Mouse (Mus musculus) v-Abl transformed pro-B cells (cell line): Measurements from ENCODE around the gene Tmem53.

ENCODE experiments used
- in situ Hi-C, 2 experiments: fragments of 400-800 bp; cut with MboI; formaldehyde crosslinking; loops; one replicate each; pipeline ENCODE4 v1.15.1; 2025; ENCODE audit not compliant: unreplicated experiment in 2 of 2

Gene Tmem53

DNA sequence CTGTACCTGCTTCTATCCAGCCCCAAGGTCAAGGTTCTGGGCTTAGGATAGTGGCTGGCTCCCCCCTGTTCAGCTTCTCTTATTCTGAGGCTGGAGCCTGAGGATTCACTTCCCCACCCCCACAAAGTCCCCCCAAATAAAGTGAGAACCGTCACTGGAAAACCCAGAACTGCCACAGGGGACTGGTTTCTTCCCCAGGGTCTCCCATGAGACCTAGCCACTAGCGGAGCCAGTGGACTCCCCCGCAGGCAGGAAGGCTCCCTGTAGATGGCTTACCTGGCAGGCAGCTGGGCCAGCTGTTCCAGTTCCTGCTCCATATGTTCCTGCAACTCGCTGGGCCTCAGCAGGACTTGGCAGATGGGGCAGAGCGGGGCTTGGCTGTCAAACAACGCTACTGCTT is 55.5 kb downstream of the Tmem53 start:
- in situ Hi-C loops = no loop called here

DNA sequence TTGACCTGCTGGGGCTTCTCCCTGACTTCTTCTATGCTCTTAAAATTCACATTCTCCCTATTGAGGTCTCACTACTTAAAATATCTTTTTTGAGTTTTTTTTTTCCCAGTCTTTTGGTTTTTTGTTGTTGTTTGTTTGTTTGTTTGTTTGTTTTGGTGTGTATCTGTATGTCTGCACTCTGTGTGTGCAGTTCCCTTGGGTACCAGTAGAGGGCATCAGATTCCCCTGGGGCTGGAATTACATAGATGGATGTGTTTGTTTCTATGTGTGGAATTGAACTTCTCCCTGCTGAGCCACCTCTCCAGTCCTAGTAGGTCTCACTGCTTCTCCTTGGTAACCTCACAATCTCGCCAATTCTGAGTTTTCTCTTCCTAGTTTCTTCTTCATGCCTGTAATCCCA is 57.7 kb downstream of the Tmem53 start:
- in situ Hi-C loops = no loop called here

DNA sequence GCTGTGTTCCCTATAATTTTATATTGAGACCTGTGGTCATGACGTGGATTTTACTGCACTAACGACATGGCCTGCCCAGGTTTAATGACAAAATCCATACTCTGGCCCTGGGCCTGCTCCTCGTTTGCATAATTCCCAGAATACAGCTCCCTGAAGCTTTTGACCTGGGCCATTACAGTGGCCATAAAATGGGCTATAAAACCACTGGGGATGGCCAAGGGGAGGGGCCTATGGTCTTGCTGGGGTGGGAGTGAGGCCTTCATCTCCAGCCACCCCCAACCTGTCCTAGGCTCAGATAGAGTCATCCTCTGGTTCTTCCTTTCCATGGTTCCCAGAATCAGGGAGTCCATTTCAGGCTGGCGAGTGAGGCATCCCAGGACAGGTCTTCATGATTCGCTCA is 60.1 kb downstream of the Tmem53 start:
- in situ Hi-C loops = no loop called here

DNA sequence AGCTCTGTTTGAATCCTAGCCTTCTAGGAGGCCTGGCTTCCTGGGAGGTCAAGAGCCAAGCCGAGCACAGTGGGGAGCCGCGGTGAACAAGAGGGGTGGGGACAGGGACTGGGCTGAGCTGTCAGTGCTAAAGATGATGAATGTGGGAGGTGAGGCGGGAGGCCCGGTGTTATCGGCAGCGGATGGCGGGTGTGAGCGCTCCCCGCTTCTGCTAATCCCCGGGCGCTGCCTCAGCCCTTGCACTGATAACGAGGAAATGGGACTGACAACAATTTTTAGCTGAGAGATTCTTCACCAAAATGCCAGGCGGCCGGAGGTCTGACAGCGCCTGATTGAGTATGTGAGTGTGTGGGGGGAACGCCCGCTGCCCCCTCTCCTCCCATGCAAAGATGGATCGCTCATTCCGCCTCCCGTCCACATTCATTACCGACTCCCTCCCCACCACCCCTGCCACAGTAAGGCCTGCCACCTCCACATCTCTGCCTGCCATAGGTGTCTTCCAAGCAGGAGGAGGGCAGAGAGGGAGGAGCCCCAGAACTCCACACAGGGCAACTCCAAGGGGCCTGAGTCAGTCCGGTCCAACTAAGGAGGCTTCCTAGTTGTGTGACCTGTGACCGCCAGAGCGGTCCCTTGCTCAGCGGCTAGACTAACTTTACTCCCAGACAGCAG is 60.8 kb downstream of the Tmem53 start:
- in situ Hi-C loops = no loop called here

DNA sequence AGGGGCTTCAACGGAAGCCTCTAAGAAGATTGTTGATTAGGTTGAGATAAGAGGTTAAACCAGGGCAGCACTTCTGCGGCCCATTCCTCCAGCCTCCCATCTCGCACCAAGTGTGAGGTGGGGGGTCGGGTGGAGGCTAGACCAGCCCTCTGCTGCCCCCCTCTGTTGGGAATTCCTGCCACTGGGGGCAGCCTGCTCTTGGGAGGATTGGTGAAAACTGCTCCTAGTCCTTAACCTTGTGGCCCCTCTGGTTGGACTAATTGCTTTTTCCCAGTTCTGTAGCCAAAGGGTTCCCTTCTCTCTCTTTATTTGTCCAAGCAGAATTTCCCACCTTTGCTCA is 61.3 kb downstream of the Tmem53 start:
- in situ Hi-C loops = no loop called here

GRCm38 (mm10) chr4:117314849-117315500 is 63.2 kb downstream of the Tmem53 start:
- in situ Hi-C loops = no loop called here

DNA sequence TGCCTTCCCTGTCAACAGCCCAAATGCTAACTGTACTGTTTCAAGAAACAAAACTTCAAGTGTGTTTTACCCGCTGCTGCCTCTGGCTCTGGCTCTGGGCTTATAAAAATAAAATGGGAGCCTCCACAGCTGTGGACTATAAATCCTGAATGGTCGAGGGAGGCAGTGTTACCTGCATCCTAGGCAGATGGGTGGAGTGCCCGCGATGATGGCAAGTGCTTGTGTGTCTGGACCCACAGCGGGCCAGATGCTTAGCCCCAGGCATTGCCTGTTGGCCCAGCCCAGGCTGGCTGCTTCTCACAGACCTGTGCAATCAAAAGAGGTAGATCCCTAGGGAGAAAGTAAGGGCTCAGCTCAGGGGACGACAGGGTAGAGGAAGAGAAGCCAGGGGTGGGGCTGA is 65.0 kb downstream of the Tmem53 start:
- in situ Hi-C loops = no loop called here

DNA sequence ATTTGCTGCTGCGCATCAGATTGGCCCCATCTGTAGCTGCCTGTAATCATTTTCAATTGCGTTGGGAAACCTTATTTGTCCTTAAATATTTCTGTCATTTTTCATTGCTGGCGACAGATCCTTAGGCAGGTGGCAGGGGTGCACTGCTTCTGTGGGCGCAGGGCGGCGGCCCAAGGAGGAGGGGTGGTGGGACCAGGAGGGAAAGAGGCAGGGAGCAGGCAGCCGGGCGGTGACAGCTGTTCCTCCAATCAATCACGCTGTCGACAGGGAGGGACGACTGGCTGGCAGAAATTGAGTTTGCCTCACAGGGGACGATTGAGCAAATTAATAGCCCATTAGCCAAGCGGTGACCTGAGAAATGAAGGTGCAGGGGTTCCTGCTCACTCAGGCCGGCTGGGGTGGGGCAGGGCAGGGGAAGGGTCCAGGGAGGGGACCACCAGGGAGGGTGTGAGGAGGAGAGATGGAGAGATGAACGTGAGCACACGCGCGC is 66.0 kb downstream of the Tmem53 start:
- in situ Hi-C loops = no loop called here
